Mouse (Mus musculus): ENCODE data around the gene Cars2.

DNA sequence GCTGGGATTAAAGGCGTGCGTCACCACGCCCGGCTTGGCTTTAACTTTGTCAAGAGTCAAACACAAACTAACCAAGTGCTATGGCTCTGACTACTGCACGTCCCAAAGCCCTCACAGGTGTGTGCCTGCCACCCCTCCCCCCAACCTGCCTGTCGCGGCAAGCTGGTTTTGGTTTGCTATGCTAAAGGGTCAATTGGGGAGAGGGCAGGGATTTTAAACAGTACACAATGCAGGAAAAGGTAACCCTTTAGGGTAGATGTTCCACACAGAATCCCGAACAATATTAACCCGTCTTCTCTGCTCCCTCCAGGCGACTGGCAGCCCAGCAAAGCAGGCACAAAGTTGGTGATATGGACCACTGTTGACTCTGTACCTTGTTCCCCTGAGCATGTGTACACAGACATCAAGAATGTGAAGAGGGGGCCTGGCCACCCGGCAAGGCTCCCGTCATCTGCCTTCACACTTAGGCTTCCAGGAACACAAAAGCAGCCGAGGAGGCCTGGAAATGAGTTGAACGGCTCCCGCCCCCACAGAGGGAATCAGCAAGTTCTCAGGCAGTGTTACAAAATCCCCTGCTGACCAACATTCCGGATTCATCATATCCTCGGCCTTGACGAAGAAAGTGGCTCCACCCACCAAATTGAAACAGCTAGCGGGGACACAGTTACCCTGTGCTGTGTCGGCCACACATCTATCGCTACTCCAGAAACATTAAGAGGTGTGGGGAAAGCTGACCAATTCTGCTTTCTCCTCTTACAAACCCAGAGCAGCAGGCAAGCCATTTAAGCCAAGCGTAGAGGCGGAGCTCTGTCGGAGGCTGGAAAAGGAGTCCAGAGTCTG, 74.0 kb downstream of the Cars2 start:
- TF ChIP-seq CTCF (IDR thresholded peaks at IDR 0.05; ENCODE audit: extremely low read depth, insufficient read depth, low read length) (no peak), POLR2A (IDR thresholded peaks at IDR 0.05; ENCODE audit: extremely low read depth, insufficient read depth, low read length) (no peak)
